Mouse (Mus musculus): Measurements from ENCODE around the gene Sprr3. TPM values are rescaled to one million over a fixed set of nuclear protein-coding genes. Genes with fewer than 3 reads are reported as not detected.
"Not testable (repeated sequence)": the region's sequence is repeated elsewhere in the genome, so short reads cannot be mapped to it uniquely, and the experiment has no call there.

Gene Sprr3
- not detected in 2 replicates for total RNA-seq (2014; rRNA removed; ENCODE audit: low replicate concordance)
- polyA plus RNA-seq (2015; fragmentation: Nextera tagmentation; extraction: Ambion mirVana) = not detected in 2 replicates

GRCm38 (mm10) chr3:92458620-92459019 is at the start of gene Sprr3:
TSS of gene Sprr3 (minus strand) at chr3:92458720.
- no peak within 1 kb of the TSS for H3K9ac ChIP-seq (replicated peaks; ENCODE audit: low read depth, low read length)
- no peaks in the 10 kb centered on the region for H3K4me1 ChIP-seq (ENCODE audit: control insufficient read depth, insufficient read depth)
- no peak within 1 kb of the TSS for H3K4me2 ChIP-seq (ENCODE audit: low read depth, low read length)
- TF ChIP-seq CTCF (IDR thresholded peaks at IDR 0.05; ENCODE audit: low read depth) = no peak
- no peak for TF ChIP-seq EP300 (IDR thresholded peaks at IDR 0.05; ENCODE audit: low read depth)
- H3K4me3 ChIP-seq (ENCODE audit: low read depth, low read length) = no peak within 1 kb of the TSS
- no peaks in the 10 kb centered on the region for H3K9me3 ChIP-seq (replicated peaks; ENCODE audit: control insufficient read depth, low read length)
- H3K36me3 ChIP-seq (replicated peaks; ENCODE audit: control insufficient read depth, insufficient read depth, low read length) = no peaks in the 10 kb centered on the region
- ATAC-seq (ENCODE audit: insufficient read depth, low read depth) = no peak
- H3K27me3 ChIP-seq (ENCODE audit: control insufficient read depth, insufficient read depth, low read length) = no peaks in the 10 kb centered on the region
- 55% methylated on average over 2 of the region's 2 CpGs for WGBS
- no peak within 1 kb of the TSS for H3K27ac ChIP-seq (ENCODE audit: low read depth)
- no peak for DNase-seq (ENCODE audit: low spot score)

GRCm38 (mm10) chr3:92508185-92508584 is 49.7 kb upstream of the Sprr3 start:
- no peaks in the 10 kb centered on the region for H3K4me1 ChIP-seq (ENCODE audit: control insufficient read depth, insufficient read depth)
- ATAC-seq (ENCODE audit: insufficient read depth, low read depth) (no peak), DNase-seq (ENCODE audit: low spot score) (no peak)
- H3K27me3 ChIP-seq (ENCODE audit: control insufficient read depth, insufficient read depth, low read length) = no peaks in the 10 kb centered on the region
- no peaks in the 10 kb centered on the region for H3K36me3 ChIP-seq (replicated peaks; ENCODE audit: control insufficient read depth, insufficient read depth, low read length)
- no peak overlapping the region for H3K9ac ChIP-seq (replicated peaks; ENCODE audit: low read depth, low read length)
- no peaks in the 10 kb centered on the region for H3K9me3 ChIP-seq (replicated peaks; ENCODE audit: control insufficient read depth, low read length)
- no peak overlapping the region for H3K4me3 ChIP-seq (ENCODE audit: low read depth, low read length)
- TF ChIP-seq CTCF (IDR thresholded peaks at IDR 0.05; ENCODE audit: low read depth) (no peak), EP300 (IDR thresholded peaks at IDR 0.05; ENCODE audit: low read depth) (no peak)
- 78% methylated on average over 1 of the region's 1 CpGs for WGBS
- H3K4me2 ChIP-seq (ENCODE audit: low read depth, low read length) = no peak overlapping the region
- H3K27ac ChIP-seq (ENCODE audit: low read depth) = no peak overlapping the region

GRCm38 (mm10) chr3:92503528-92503927 is 45.0 kb upstream of the Sprr3 start:
- no peak for TF ChIP-seq EP300 (IDR thresholded peaks at IDR 0.05; ENCODE audit: low read depth)
- TF ChIP-seq CTCF (IDR thresholded peaks at IDR 0.05; ENCODE audit: low read depth) = no peak
- Histone ChIP-seq H3K4me1 (ENCODE audit: control insufficient read depth, insufficient read depth) (no peaks in the 10 kb centered on the region), H3K4me2 (ENCODE audit: low read depth, low read length) (no peak overlapping the region), H3K9me3 (replicated peaks; ENCODE audit: control insufficient read depth, low read length) (no peaks in the 10 kb centered on the region), H3K27ac (ENCODE audit: low read depth) (no peak overlapping the region), H3K9ac (replicated peaks; ENCODE audit: low read depth, low read length) (no peak overlapping the region), H3K36me3 (replicated peaks; ENCODE audit: control insufficient read depth, insufficient read depth, low read length) (no peaks in the 10 kb centered on the region), H3K27me3 (ENCODE audit: control insufficient read depth, insufficient read depth, low read length) (no peaks in the 10 kb centered on the region), H3K4me3 (ENCODE audit: low read depth, low read length) (no peak overlapping the region)
- no peak for DNase-seq (ENCODE audit: low spot score)
- no peak for ATAC-seq (ENCODE audit: insufficient read depth, low read depth)

GRCm38 (mm10) chr3:92500393-92500792 is 41.9 kb upstream of the Sprr3 start, which contains the start of gene Sprr4:
TSS of gene Sprr4 (minus strand) at chr3:92500493.
- TF ChIP-seq CTCF (IDR thresholded peaks at IDR 0.05; ENCODE audit: low read depth) (no peak), EP300 (IDR thresholded peaks at IDR 0.05; ENCODE audit: low read depth) (no peak)

GRCm38 (mm10) chr3:92490262-92490661 is 31.7 kb upstream of the Sprr3 start:
- H3K4me2 ChIP-seq (ENCODE audit: low read depth, low read length); H3K4me1 ChIP-seq (ENCODE audit: control insufficient read depth, insufficient read depth); DNase-seq (ENCODE audit: low spot score); ATAC-seq (ENCODE audit: insufficient read depth, low read depth); H3K27ac ChIP-seq (ENCODE audit: low read depth); H3K36me3 ChIP-seq (replicated peaks; ENCODE audit: control insufficient read depth, insufficient read depth, low read length); H3K4me3 ChIP-seq (ENCODE audit: low read depth, low read length); H3K9me3 ChIP-seq (replicated peaks; ENCODE audit: control insufficient read depth, low read length); H3K27me3 ChIP-seq (ENCODE audit: control insufficient read depth, insufficient read depth, low read length); H3K9ac ChIP-seq (replicated peaks; ENCODE audit: low read depth, low read length): not testable (repeated sequence)

More at GRCm38 (mm10) chr3:92500393-92500792, 41.9 kb upstream of the Sprr3 start, which contains the start of gene Sprr4:
- H3K4me2 ChIP-seq (ENCODE audit: low read depth, low read length) = no peak within 1 kb of the TSS
- H3K36me3 ChIP-seq (replicated peaks; ENCODE audit: control insufficient read depth, insufficient read depth, low read length) = no peaks in the 10 kb centered on the region
- no peaks in the 10 kb centered on the region for H3K9me3 ChIP-seq (replicated peaks; ENCODE audit: control insufficient read depth, low read length)
- WGBS = 85% methylated on average over 1 of the region's 1 CpGs
- no peaks in the 10 kb centered on the region for H3K4me1 ChIP-seq (ENCODE audit: control insufficient read depth, insufficient read depth)
- H3K27me3 ChIP-seq (ENCODE audit: control insufficient read depth, insufficient read depth, low read length) = no peaks in the 10 kb centered on the region
- no peak within 1 kb of the TSS for H3K27ac ChIP-seq (ENCODE audit: low read depth)
- H3K9ac ChIP-seq (replicated peaks; ENCODE audit: low read depth, low read length) = no peak within 1 kb of the TSS
- ATAC-seq (ENCODE audit: insufficient read depth, low read depth) (no peak), DNase-seq (ENCODE audit: low spot score) (no peak)
- no peak within 1 kb of the TSS for H3K4me3 ChIP-seq (ENCODE audit: low read depth, low read length)

- no peaks in the 10 kb centered on the region for H3K9me3 ChIP-seq (replicated peaks; ENCODE audit: control insufficient read depth, low read length)
- no peak overlapping the region for H3K4me3 ChIP-seq (ENCODE audit: low read depth, low read length)
- no peak for TF ChIP-seq CTCF (IDR thresholded peaks at IDR 0.05; ENCODE audit: low read depth)
- TF ChIP-seq EP300 (IDR thresholded peaks at IDR 0.05; ENCODE audit: low read depth) = no peak
- no peaks in the 10 kb centered on the region for H3K36me3 ChIP-seq (replicated peaks; ENCODE audit: control insufficient read depth, insufficient read depth, low read length)
- H3K27ac ChIP-seq (ENCODE audit: low read depth) = no peak overlapping the region
- no peaks in the 10 kb centered on the region for H3K27me3 ChIP-seq (ENCODE audit: control insufficient read depth, insufficient read depth, low read length)
- DNase-seq (ENCODE audit: low spot score) = no peak
- H3K9ac ChIP-seq (replicated peaks; ENCODE audit: low read depth, low read length) = no peak overlapping the region
- H3K4me2 ChIP-seq (ENCODE audit: low read depth, low read length) = no peak overlapping the region
- no peaks in the 10 kb centered on the region for H3K4me1 ChIP-seq (ENCODE audit: control insufficient read depth, insufficient read depth)
- 33% methylated on average over 1 of the region's 1 CpGs for WGBS
- no peak for ATAC-seq (ENCODE audit: insufficient read depth, low read depth)
Observed at GRCm38 (mm10) chr3:92486307-92486706, 27.8 kb upstream of the Sprr3 start.
